In the genomic region with DNA sequence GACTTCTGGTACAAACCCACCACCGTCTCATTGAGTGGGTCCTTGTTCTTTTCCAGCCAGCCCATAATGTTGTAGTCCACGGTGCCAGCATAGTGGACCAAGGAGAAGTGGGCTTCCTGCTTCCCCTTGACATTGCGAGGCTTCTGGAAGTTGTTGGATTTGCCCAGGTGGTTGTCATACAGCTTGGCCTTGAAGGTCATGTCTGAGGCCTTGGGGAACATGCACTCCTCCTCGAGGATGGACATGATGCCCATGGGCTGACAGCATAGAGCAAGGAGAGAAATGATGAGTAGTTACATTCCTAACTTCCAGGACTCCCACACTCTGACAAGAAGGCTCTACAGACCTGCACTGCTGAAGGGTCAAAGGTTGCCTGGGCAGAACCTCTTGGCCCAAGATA, we compare ENCODE assay signal across 28 mouse cellular contexts. TPM values are rescaled to one million over a fixed set of nuclear protein-coding genes. Genes with fewer than 3 reads are reported as not detected.
"Had no signal": no experiment of that assay in that cellular context is flagged by ENCODE, and none has a peak within 500 bp of the region (broad histone marks: within the 10 kb centered on the region; RNA-seq: fewer than 3 reads in every experiment).

No protein-coding gene starts in this region.

- ATAC-seq: liver, postnatal 0 days; lung, postnatal 0 days; midbrain, embryonic 15.5 days had no signal

- DNase-seq: kidney, postnatal 14 days; kidney, postnatal 4 days; left cerebral cortex, postnatal 4 days; liver, postnatal 0 days; lung, embryonic 14.5 days; right cerebral cortex, adult 18-20 months; right cerebral cortex, postnatal 14 days; right cerebral cortex, postnatal 4 days; thymus, adult 2 months; thymus, postnatal 14 days; thymus, postnatal 4 days had no signal

- H3K36me3 ChIP-seq: limb, embryonic 12.5 days; limb, embryonic 15.5 days; midbrain, embryonic 12.5 days; midbrain, embryonic 15.5 days; neural tube, embryonic 12.5 days; neural tube, embryonic 15.5 days had no signal

- H3K4me1 ChIP-seq: limb, embryonic 12.5 days; limb, embryonic 15.5 days; midbrain, embryonic 12.5 days; midbrain, embryonic 15.5 days; neural tube, embryonic 12.5 days; neural tube, embryonic 15.5 days had no signal

- H3K4me2 ChIP-seq: limb, embryonic 12.5 days; limb, embryonic 15.5 days; liver, embryonic 11.5 days; lung, embryonic 14.5 days; midbrain, embryonic 12.5 days; midbrain, embryonic 15.5 days; neural tube, embryonic 12.5 days; neural tube, embryonic 15.5 days had no signal

- H3K27me3 ChIP-seq: limb, embryonic 15.5 days; midbrain, embryonic 12.5 days; midbrain, embryonic 15.5 days; neural tube, embryonic 12.5 days; neural tube, embryonic 15.5 days had no signal

- H3K27ac ChIP-seq: limb, embryonic 12.5 days; limb, embryonic 15.5 days; liver, embryonic 14.5 days; macrophage; midbrain, embryonic 12.5 days; midbrain, embryonic 15.5 days; neural tube, embryonic 12.5 days; neural tube, embryonic 15.5 days; stomach, postnatal 0 days had no signal

- H3K9ac ChIP-seq: limb, embryonic 12.5 days; limb, embryonic 15.5 days; liver, embryonic 14.5 days; liver, postnatal 0 days; lung, embryonic 14.5 days; midbrain, embryonic 12.5 days; midbrain, embryonic 15.5 days; neural tube, embryonic 12.5 days; neural tube, embryonic 15.5 days had no signal

- H3K4me3 ChIP-seq: limb, embryonic 12.5 days; limb, embryonic 15.5 days; midbrain, embryonic 12.5 days; midbrain, embryonic 15.5 days; neural tube, embryonic 12.5 days; neural tube, embryonic 15.5 days had no signal

- H3K9me3 ChIP-seq: limb, embryonic 12.5 days; limb, embryonic 15.5 days; midbrain, embryonic 12.5 days; midbrain, embryonic 15.5 days; neural tube, embryonic 12.5 days; neural tube, embryonic 15.5 days had no signal

RNA-seq across cellular contexts. Expression of a gene that starts 8.2 kb away (rescaled TPM):
- total RNA-seq: megakaryocyte, adult 5-6 weeks had no signal
- polyA plus RNA-seq: macrophage had no signal

RNA-seq across cellular contexts. Expression of a gene that starts 18.2 kb away (rescaled TPM):
- total RNA-seq: layer of hippocampus, adult 18-20 months; layer of hippocampus, postnatal 14 days; left cerebral cortex, adult 8-10 months; left cerebral cortex, postnatal 14 days; left cerebral cortex, postnatal 4 days; megakaryocyte, adult 5-6 weeks had no signal
- polyA plus RNA-seq: limb, embryonic 12.5 days; limb, embryonic 15.5 days; liver, embryonic 11.5 days; liver, embryonic 14.5 days; liver, postnatal 0 days; lung, embryonic 14.5 days; lung, postnatal 0 days; macrophage; midbrain, embryonic 12.5 days; midbrain, embryonic 15.5 days; neural tube, embryonic 12.5 days; neural tube, embryonic 15.5 days; stomach, embryonic 14.5 days; stomach, postnatal 0 days; thymus, adult 2 months had no signal

RNA-seq across cellular contexts. Expression of a gene that starts 22.4 kb away (rescaled TPM):
- total RNA-seq: megakaryocyte, adult 5-6 weeks had no signal
- polyA plus RNA-seq: liver, embryonic 11.5 days; liver, postnatal 0 days; macrophage had no signal

RNA-seq across cellular contexts. Expression of a gene that starts 26.0 kb away (rescaled TPM):
- total RNA-seq: layer of hippocampus, adult 18-20 months; layer of hippocampus, postnatal 14 days; left cerebral cortex, postnatal 14 days; left cerebral cortex, postnatal 4 days; megakaryocyte, adult 5-6 weeks had no signal
- polyA plus RNA-seq: limb, embryonic 12.5 days; limb, embryonic 15.5 days; liver, embryonic 11.5 days; liver, embryonic 14.5 days; liver, postnatal 0 days; lung, embryonic 14.5 days; lung, postnatal 0 days; macrophage; midbrain, embryonic 12.5 days; stomach, embryonic 14.5 days had no signal

RNA-seq across cellular contexts. Expression of a gene that starts 32.6 kb away (rescaled TPM):
- total RNA-seq: megakaryocyte, adult 5-6 weeks had no signal
- polyA plus RNA-seq: macrophage had no signal
